Mouse (Mus musculus) heart, postnatal 0 days (tissue): ENCODE measurements around the gene 9430015G10Rik.

Experiments used
- CTCF ChIP-seq: IDR thresholded peaks from 2 replicates; pipeline ENCODE4 v1.5.1; 2016; ENCODE audit warnings: antibody characterized with exemption, control low read depth, low read depth
- EP300 ChIP-seq: IDR thresholded peaks from 2 replicates; pipeline ENCODE4 v1.6.1; 2016; ENCODE audit warnings: antibody characterized with exemption, low read depth

- TF ChIP-seq CTCF (no peak), EP300 (no peak)
Measured at GRCm38 (mm10) chr4:156130940-156131339, 21.2 kb downstream of the 9430015G10Rik start.
